Mouse (Mus musculus): Measurements from ENCODE around the gene Kcng4. TPM values are rescaled to one million over a fixed set of nuclear protein-coding genes. Genes with fewer than 3 reads are reported as not detected.

Gene Kcng4
- polyA plus RNA-seq, 1 experiment from 2014 or later, result 0.32 TPM

DNA sequence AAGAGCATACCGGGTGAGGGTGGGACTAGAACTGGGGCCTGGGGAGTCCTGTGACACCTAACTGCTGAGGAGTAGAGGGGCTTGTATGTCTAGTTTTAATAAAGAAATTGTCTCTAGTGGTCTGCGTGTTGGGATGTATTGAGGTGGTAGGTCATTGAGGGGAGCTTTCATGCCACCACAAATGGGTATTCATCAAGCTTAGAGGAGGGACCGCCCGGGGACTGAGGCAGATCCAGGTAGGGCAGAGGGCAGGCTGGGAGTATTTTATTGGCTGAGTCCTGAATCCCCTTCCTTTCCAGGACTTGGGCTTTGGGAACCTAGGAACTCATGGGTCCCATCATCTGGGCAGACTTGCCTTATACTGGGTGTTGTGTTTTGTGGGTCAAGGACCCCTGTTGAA lies 18.7 kb downstream of the Kcng4 start:
- Histone ChIP-seq H3K9ac (ENCODE audit: low read length) (no peak overlapping the region), H3K4me1 (ENCODE audit: control insufficient read depth, insufficient read depth, low read length) (no peaks in the 10 kb centered on the region), H3K4me3 (ENCODE audit: low read depth, low read length) (no peak overlapping the region), H3K27ac (ENCODE audit: low read depth, low read length) (no peak overlapping the region), H3K27me3 (ENCODE audit: control insufficient read depth, insufficient read depth, low read length) (no peaks in the 10 kb centered on the region), H3K4me2 (ENCODE audit: low read depth) (no peak overlapping the region), H3K9me3 (ENCODE audit: control insufficient read depth, low read length) (no peaks in the 10 kb centered on the region), H3K36me3 (ENCODE audit: control insufficient read depth, insufficient read depth, low read length) (no peaks in the 10 kb centered on the region)
- 88% methylated on average over 4 of the region's 4 CpGs for WGBS
- no peak for DNase-seq (ENCODE audit: low spot score)
- ATAC-seq (ENCODE audit: insufficient read depth, low FRiP score, low TSS enrichment), result no peak

DNA sequence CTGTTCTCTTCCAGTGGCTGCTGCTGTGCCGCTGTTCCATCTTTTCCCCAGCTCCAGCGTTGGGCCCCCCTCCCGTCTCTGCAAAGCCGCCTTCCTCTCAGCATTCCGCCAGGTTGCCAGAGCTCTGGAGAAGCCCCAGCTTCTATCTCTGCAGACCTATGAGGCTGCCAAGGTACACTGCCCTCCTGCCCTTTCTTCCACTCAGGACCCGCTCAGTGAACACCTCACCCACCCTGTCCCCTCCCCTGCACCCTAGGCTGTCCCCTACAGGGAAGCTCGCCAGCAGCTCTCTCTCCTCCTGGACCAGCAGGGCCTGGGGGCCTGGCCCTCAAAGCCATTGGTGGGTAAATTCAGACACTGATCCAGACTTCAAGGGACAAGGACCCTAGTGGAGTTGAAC lies 19.1 kb downstream of the Kcng4 start:
- Histone ChIP-seq H3K9ac (ENCODE audit: low read length) (no peak overlapping the region), H3K36me3 (ENCODE audit: control insufficient read depth, insufficient read depth, low read length) (no peaks in the 10 kb centered on the region), H3K4me2 (ENCODE audit: low read depth) (no peak overlapping the region), H3K27ac (ENCODE audit: low read depth, low read length) (no peak overlapping the region), H3K4me1 (ENCODE audit: control insufficient read depth, insufficient read depth, low read length) (no peaks in the 10 kb centered on the region), H3K9me3 (ENCODE audit: control insufficient read depth, low read length) (no peaks in the 10 kb centered on the region), H3K4me3 (ENCODE audit: low read depth, low read length) (no peak overlapping the region), H3K27me3 (ENCODE audit: control insufficient read depth, insufficient read depth, low read length) (no peaks in the 10 kb centered on the region)
- ATAC-seq (ENCODE audit: insufficient read depth, low FRiP score, low TSS enrichment) (no peak), DNase-seq (ENCODE audit: low spot score) (no peak)
- WGBS, result 76% methylated on average over 5 of the region's 7 CpGs

DNA sequence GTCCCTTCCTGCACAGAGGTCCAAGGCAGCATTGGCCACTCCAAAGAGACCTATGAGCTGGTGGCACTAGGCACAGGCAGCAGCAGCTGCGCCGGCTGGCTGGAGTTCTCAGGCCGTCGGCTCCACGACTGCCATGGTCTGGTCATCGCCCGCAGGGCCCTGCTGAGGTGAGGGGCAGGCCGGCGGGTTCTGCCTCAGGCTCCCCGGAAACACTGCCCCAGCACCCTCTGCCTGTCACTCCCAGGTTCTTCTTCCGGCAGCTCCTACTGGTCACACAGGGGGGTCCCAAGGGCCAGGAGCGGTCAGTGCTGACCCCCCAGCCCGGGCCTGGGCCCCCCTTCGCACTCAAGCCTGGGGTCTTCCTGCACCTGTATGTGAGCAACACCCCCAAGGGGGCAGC lies 20.4 kb downstream of the Kcng4 start:
- Histone ChIP-seq H3K4me1 (ENCODE audit: control insufficient read depth, insufficient read depth, low read length) (no peaks in the 10 kb centered on the region), H3K27ac (ENCODE audit: low read depth, low read length) (no peak overlapping the region), H3K36me3 (ENCODE audit: control insufficient read depth, insufficient read depth, low read length) (no peaks in the 10 kb centered on the region), H3K9me3 (ENCODE audit: control insufficient read depth, low read length) (no peaks in the 10 kb centered on the region), H3K27me3 (ENCODE audit: control insufficient read depth, insufficient read depth, low read length) (no peaks in the 10 kb centered on the region), H3K4me3 (ENCODE audit: low read depth, low read length) (no peak overlapping the region), H3K4me2 (ENCODE audit: low read depth) (no peak overlapping the region), H3K9ac (ENCODE audit: low read length) (no peak overlapping the region)
- ATAC-seq (ENCODE audit: insufficient read depth, low FRiP score, low TSS enrichment), result no peak
- DNase-seq (ENCODE audit: low spot score), result no peak
- WGBS, result 79% methylated on average over 14 of the region's 14 CpGs

DNA sequence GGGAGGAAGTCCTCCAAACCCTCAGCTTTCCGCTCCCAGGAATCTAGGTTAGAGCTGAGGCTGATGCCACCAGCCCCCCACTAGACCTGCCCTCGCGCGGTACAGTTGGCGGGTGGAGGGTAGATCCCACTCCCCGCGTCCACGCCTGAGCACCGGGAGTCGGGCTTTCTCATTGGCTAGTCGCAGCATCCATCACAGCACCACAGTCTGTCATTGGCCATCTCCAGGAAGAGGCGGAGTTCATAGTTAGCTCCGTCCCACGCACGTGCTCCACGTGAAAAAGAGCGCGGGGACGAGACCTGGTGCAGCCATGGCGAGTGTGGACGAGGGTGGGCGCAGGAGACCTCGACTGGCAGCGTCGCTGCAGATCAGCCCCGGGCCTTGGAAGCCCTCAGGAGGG lies 23.0 kb downstream of the Kcng4 start, which contains the start of gene Adad2:
Gene Adad2 (plus strand): TSS at position 277 of the 400 bp plus-strand sequence.
- Histone ChIP-seq H3K27me3 (ENCODE audit: control insufficient read depth, insufficient read depth, low read length) (no peaks in the 10 kb centered on the region), H3K9ac (ENCODE audit: low read length) (no peak within 1 kb of the TSS), H3K4me3 (ENCODE audit: low read depth, low read length) (no peak within 1 kb of the TSS), H3K4me2 (ENCODE audit: low read depth) (no peak within 1 kb of the TSS), H3K9me3 (ENCODE audit: control insufficient read depth, low read length) (no peaks in the 10 kb centered on the region), H3K27ac (ENCODE audit: low read depth, low read length) (no peak within 1 kb of the TSS), H3K4me1 (ENCODE audit: control insufficient read depth, insufficient read depth, low read length) (no peaks in the 10 kb centered on the region), H3K36me3 (ENCODE audit: control insufficient read depth, insufficient read depth, low read length) (no peaks in the 10 kb centered on the region)
- DNase-seq (ENCODE audit: low spot score) (no peak), ATAC-seq (ENCODE audit: insufficient read depth, low FRiP score, low TSS enrichment) (no peak)
- 81% methylated on average over 26 of the region's 26 CpGs for WGBS

DNA sequence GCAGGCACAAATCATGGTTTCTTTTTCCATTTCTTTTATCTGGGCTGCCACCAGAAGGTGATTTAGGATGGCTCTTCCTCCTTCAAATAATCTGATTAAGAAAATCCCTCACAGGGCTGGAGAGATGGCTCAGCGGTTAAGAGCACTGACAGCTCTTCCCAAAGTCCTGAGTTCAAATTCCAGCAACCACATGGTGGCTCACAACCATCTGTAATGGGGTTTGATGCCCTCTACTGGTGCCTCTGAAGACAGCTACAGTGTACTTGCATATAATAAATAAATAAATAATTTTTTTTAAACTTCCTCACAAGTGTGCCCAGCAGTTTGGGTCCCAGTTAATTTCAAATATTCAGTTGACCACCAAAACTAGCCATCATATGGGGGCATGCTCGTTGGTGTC lies 29.3 kb downstream of the Kcng4 start:
- H3K27me3 ChIP-seq (ENCODE audit: control insufficient read depth, insufficient read depth, low read length), result no peaks in the 10 kb centered on the region
- H3K9me3 ChIP-seq (ENCODE audit: control insufficient read depth, low read length), result no peaks in the 10 kb centered on the region
- DNase-seq (ENCODE audit: low spot score), result no peak
- H3K36me3 ChIP-seq (ENCODE audit: control insufficient read depth, insufficient read depth, low read length), result peaks cover 4% of the 10 kb centered on the region
- peaks cover 6% of the 10 kb centered on the region for H3K4me1 ChIP-seq (ENCODE audit: control insufficient read depth, insufficient read depth, low read length)
- H3K4me3 ChIP-seq (ENCODE audit: low read depth, low read length), result no peak overlapping the region
- 85% methylated on average over 2 of the region's 2 CpGs for WGBS
- H3K9ac ChIP-seq (ENCODE audit: low read length), result no peak overlapping the region
- ATAC-seq (ENCODE audit: insufficient read depth, low FRiP score, low TSS enrichment), result no peak
- no peak overlapping the region for H3K27ac ChIP-seq (ENCODE audit: low read depth, low read length)
- H3K4me2 ChIP-seq (ENCODE audit: low read depth), result no peak overlapping the region

DNA sequence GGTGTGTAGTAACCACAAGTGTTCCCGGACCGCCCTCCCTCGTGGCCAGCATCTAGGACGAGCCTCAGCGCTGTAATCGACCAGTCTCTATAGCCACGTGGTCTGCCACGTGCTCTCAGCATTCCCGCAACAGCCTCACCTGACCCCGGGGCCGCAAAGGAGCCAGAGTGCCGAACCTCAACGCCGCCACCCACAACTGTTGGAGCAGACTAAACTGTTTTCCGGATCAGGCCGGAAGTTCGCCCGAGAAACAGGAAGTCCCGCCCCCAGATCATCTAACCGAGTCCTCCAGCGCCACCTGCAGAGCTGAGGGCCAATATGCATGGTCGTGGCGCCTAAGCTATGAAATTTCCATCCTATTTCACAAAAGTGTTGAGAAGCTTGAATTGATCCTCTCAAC lies 30.5 kb downstream of the Kcng4 start, which contains the start of gene Taf1c:
Gene Taf1c (minus strand): TSS at position 227 of the 400 bp plus-strand sequence.
- H3K27me3 ChIP-seq (ENCODE audit: control insufficient read depth, insufficient read depth, low read length), result no peaks in the 10 kb centered on the region
- DNase-seq (ENCODE audit: low spot score) (peak; percentile 93), ATAC-seq (ENCODE audit: insufficient read depth, low FRiP score, low TSS enrichment) (peak; percentile 58; the same call in 1 of the 2 replicates)
- no peaks in the 10 kb centered on the region for H3K9me3 ChIP-seq (ENCODE audit: control insufficient read depth, low read length)
- no peak within 1 kb of the TSS for H3K27ac ChIP-seq (ENCODE audit: low read depth, low read length)
- H3K4me2 ChIP-seq (ENCODE audit: low read depth), result peak within 1 kb of the TSS; percentile 74
- H3K4me3 ChIP-seq (ENCODE audit: low read depth, low read length), result peak within 1 kb of the TSS; percentile 84
- peak within 1 kb of the TSS; percentile 82 for H3K9ac ChIP-seq (ENCODE audit: low read length)
- peaks cover 6% of the 10 kb centered on the region for H3K36me3 ChIP-seq (ENCODE audit: control insufficient read depth, insufficient read depth, low read length)
- WGBS, result 0% methylated on average over 23 of the region's 23 CpGs
- H3K4me1 ChIP-seq (ENCODE audit: control insufficient read depth, insufficient read depth, low read length), result peaks cover 6% of the 10 kb centered on the region

DNA sequence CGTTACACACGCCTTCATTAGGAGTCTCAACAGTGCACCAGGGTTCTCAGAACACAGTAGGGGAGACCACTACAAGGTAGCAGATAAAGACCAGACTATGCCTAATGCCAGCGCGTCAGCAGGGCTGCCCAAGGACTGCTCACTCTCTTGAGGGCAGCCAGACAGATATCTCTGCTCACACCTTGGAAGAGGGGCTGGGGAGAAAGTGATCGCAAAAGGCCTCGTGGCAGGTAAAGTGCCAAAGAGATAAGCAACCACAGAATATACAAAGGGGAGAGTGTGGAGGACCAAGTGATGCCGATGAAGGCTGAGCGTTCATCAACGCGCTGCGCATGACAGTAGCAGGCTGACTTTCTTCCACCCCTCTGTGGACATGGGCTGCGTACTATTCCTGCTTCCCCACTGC lies 31.1 kb downstream of the Kcng4 start:
- peaks cover 6% of the 10 kb centered on the region for H3K4me1 ChIP-seq (ENCODE audit: control insufficient read depth, insufficient read depth, low read length)
- 50% methylated on average over 12 of the region's 12 CpGs for WGBS
- H3K4me3 ChIP-seq (ENCODE audit: low read depth, low read length), result peak overlapping the region; percentile 84
- peaks cover 7% of the 10 kb centered on the region for H3K36me3 ChIP-seq (ENCODE audit: control insufficient read depth, insufficient read depth, low read length)
- H3K27ac ChIP-seq (ENCODE audit: low read depth, low read length), result no peak overlapping the region
- peak overlapping the region; percentile 74 for H3K4me2 ChIP-seq (ENCODE audit: low read depth)
- no peaks in the 10 kb centered on the region for H3K27me3 ChIP-seq (ENCODE audit: control insufficient read depth, insufficient read depth, low read length)
- ATAC-seq (ENCODE audit: insufficient read depth, low FRiP score, low TSS enrichment) (no peak), DNase-seq (ENCODE audit: low spot score) (no peak)
- no peaks in the 10 kb centered on the region for H3K9me3 ChIP-seq (ENCODE audit: control insufficient read depth, low read length)
- peak overlapping the region; percentile 82 for H3K9ac ChIP-seq (ENCODE audit: low read length)

DNA sequence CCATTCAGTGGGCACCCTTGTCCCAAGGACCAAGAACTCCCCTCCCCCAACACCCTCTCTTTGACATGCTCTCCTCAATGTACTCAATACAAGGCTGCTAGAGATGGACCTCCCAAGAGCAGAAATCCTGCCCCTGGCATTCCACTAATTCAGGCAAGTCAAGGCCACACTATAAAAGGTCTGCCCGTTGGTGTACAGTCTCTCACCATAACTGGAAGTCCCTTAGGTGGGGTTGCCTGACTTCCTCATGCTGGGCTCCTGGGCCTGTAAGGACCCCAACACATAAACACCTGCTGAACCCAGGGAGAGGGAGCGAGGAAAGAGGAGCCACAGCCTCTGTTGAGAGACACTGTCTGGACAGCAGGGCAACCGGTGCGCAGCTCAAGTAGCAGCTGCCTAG lies 31.7 kb downstream of the Kcng4 start:
- ATAC-seq (ENCODE audit: insufficient read depth, low FRiP score, low TSS enrichment) (no peak), DNase-seq (ENCODE audit: low spot score) (no peak)
- WGBS, result 92% methylated on average over 4 of the region's 4 CpGs
- H3K27ac ChIP-seq (ENCODE audit: low read depth, low read length), result no peak overlapping the region
- peak overlapping the region; percentile 74 for H3K4me2 ChIP-seq (ENCODE audit: low read depth)
- H3K4me3 ChIP-seq (ENCODE audit: low read depth, low read length), result no peak overlapping the region
- no peaks in the 10 kb centered on the region for H3K27me3 ChIP-seq (ENCODE audit: control insufficient read depth, insufficient read depth, low read length)
- H3K9me3 ChIP-seq (ENCODE audit: control insufficient read depth, low read length), result no peaks in the 10 kb centered on the region
- peaks cover 6% of the 10 kb centered on the region for H3K4me1 ChIP-seq (ENCODE audit: control insufficient read depth, insufficient read depth, low read length)
- peaks cover 11% of the 10 kb centered on the region for H3K36me3 ChIP-seq (ENCODE audit: control insufficient read depth, insufficient read depth, low read length)
- H3K9ac ChIP-seq (ENCODE audit: low read length), result 0 out of 2 replicates have a peak overlapping the region, but pooled peaks have one; percentile 82

DNA sequence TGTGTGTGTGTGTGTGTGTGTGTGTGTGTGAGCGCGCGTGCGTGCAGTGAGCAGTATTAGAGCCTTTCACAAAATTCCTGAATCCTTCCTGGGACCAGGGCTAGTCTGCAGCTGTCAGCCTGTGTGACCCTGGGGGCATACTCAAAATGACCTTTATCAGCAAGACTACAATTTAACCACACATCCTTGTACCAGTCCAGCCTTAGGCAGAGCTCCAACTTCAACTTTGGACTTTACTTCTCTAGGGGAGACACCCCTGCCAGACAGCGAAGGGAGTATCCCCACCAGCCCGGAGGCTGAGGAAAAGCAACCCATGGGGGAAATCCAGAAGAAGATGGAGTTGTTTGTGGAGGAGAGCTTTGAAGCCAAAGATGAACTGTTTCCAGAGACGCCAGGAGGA lies 44.0 kb downstream of the Kcng4 start:
- ATAC-seq (ENCODE audit: insufficient read depth, low FRiP score, low TSS enrichment) (no peak), DNase-seq (ENCODE audit: low spot score) (no peak)
- no peak overlapping the region for H3K4me2 ChIP-seq (ENCODE audit: low read depth)
- no peak overlapping the region for H3K4me3 ChIP-seq (ENCODE audit: low read depth, low read length)
- peaks cover 5% of the 10 kb centered on the region; the same call in 1 of the 2 replicates for H3K4me1 ChIP-seq (ENCODE audit: control insufficient read depth, insufficient read depth, low read length)
- no peaks in the 10 kb centered on the region for H3K9me3 ChIP-seq (ENCODE audit: control insufficient read depth, low read length)
- no peak overlapping the region for H3K27ac ChIP-seq (ENCODE audit: low read depth, low read length)
- WGBS, result 91% methylated on average over 7 of the region's 7 CpGs
- H3K27me3 ChIP-seq (ENCODE audit: control insufficient read depth, insufficient read depth, low read length), result no peaks in the 10 kb centered on the region
- H3K9ac ChIP-seq (ENCODE audit: low read length), result no peak overlapping the region
- no peaks in the 10 kb centered on the region for H3K36me3 ChIP-seq (ENCODE audit: control insufficient read depth, insufficient read depth, low read length)

Measured in neural tube, embryonic 11.5 days (tissue).